Mouse (Mus musculus) adrenal gland (tissue): ENCODE results near the gene Lrrc4b.

Experiments used
- intact Hi-C: fragments of 180-260 bp; cut with DNase I; formaldehyde crosslinking; loops from one replicate; pipeline ENCODE4 v1.15.1; 2025
- long read RNA-seq, 2 experiments: library from polyadenylated mRNA; unstranded; transcript quantifications; one replicate each; pipeline ENCODE4 v2.0.0; 2020; ENCODE audit warnings: borderline replicate concordance in 1 of 2; ENCODE audit not compliant: insufficient replicate concordance in 1 of 2

Lrrc4b gene
- long read RNA-seq, experiment 1 = 0 reads
- long read RNA-seq, experiment 2, partial matches to known transcripts = 0 of 1 reads
- long read RNA-seq, experiment 2, other reads (novel, unspliced or antisense) = 1 of 1 reads

GRCm38 (mm10) chr7:44428968-44429521 lies at the start of gene Lrrc4b:
Gene Lrrc4b, plus strand, starts transcription at chr7:44429018.
- intact Hi-C loops = no loop called here

- intact Hi-C loops = no loop called here
These were observed 46.3 kb upstream of the Lrrc4b start for GRCm38 (mm10) chr7:44382541-44382940.

- intact Hi-C loops = no loop called here
These were observed 44.7 kb upstream of the Lrrc4b start, which contains the start of gene Syt3 for GRCm38 (mm10) chr7:44383980-44384715. Gene Syt3, plus strand, starts transcription at chr7:44384102.

- intact Hi-C loops = no loop called here
These were observed 44.1 kb upstream of the Lrrc4b start for GRCm38 (mm10) chr7:44384716-44385059.

GRCm38 (mm10) chr7:44385720-44386119 lies 43.1 kb upstream of the Lrrc4b start, which contains the start of gene 1700008O03Rik:
Gene 1700008O03Rik, minus strand, starts transcription at chr7:44385820.
- intact Hi-C loops = no loop called here

GRCm38 (mm10) chr7:44391831-44392230 lies 37.0 kb upstream of the Lrrc4b start:
- intact Hi-C loops = no loop called here

GRCm38 (mm10) chr7:44392341-44392740 lies 36.5 kb upstream of the Lrrc4b start:
- intact Hi-C loops = no loop called here

GRCm38 (mm10) chr7:44393284-44393683 lies 35.5 kb upstream of the Lrrc4b start:
- intact Hi-C loops = no loop called here

GRCm38 (mm10) chr7:44398570-44398969 lies 30.2 kb upstream of the Lrrc4b start:
- intact Hi-C loops = loop anchor here (5.0 kb wide), 1 partner anchor 89 kb away; no protein-coding TSS in a partner anchor

- intact Hi-C loops = no loop called here
These were observed 27.1 kb upstream of the Lrrc4b start for GRCm38 (mm10) chr7:44401673-44402072.

GRCm38 (mm10) chr7:44405346-44406014 lies 23.3 kb upstream of the Lrrc4b start:
- intact Hi-C loops = no loop called here

GRCm38 (mm10) chr7:44406015-44406355 lies 22.8 kb upstream of the Lrrc4b start:
- intact Hi-C loops = no loop called here

- intact Hi-C loops = no loop called here
These were observed 17.7 kb upstream of the Lrrc4b start for GRCm38 (mm10) chr7:44411144-44411543.

- intact Hi-C loops = no loop called here
These were observed 15.5 kb upstream of the Lrrc4b start for GRCm38 (mm10) chr7:44413307-44413706.

- intact Hi-C loops = no loop called here
These were observed 1.2 kb upstream of the Lrrc4b start for GRCm38 (mm10) chr7:44427666-44428065.

- intact Hi-C loops = no loop called here
These were observed 457 bp upstream of the Lrrc4b start for GRCm38 (mm10) chr7:44428171-44428950.

- intact Hi-C loops = no loop called here
These were observed 993 bp downstream of the Lrrc4b start for GRCm38 (mm10) chr7:44429534-44430488.

GRCm38 (mm10) chr7:44432550-44432949 lies 3.7 kb downstream of the Lrrc4b start:
- intact Hi-C loops = no loop called here

GRCm38 (mm10) chr7:44433371-44433770 lies 4.6 kb downstream of the Lrrc4b start:
- intact Hi-C loops = no loop called here

- intact Hi-C loops = no loop called here
These were observed 5.3 kb downstream of the Lrrc4b start for GRCm38 (mm10) chr7:44434089-44434488.
